Mouse (Mus musculus) G1E (cell line): ENCODE results near the gene H2-Q6.
"Not testable (repeated sequence)": the region's sequence is repeated elsewhere in the genome, so short reads cannot be mapped to it uniquely, and the experiment has no call there.

Source experiments
- CTCF ChIP-seq: IDR thresholded peaks from 2 replicates; pipeline ENCODE4 v1.5.1; 2012; ENCODE audit warnings: low read depth, low read length, inconsistent platforms, mixed read lengths
- GATA1 ChIP-seq: IDR thresholded peaks from 2 replicates; pipeline ENCODE4 v1.6.1; 2012; ENCODE audit warnings: borderline replicate concordance, low read length, inconsistent platforms, mixed read lengths
- TAL1 ChIP-seq: conservative IDR thresholded peaks from 2 replicates; pipeline ENCODE4 v1.6.1; 2012; ENCODE audit warnings: low read depth, low read length, inconsistent platforms, mixed read lengths

DNA sequence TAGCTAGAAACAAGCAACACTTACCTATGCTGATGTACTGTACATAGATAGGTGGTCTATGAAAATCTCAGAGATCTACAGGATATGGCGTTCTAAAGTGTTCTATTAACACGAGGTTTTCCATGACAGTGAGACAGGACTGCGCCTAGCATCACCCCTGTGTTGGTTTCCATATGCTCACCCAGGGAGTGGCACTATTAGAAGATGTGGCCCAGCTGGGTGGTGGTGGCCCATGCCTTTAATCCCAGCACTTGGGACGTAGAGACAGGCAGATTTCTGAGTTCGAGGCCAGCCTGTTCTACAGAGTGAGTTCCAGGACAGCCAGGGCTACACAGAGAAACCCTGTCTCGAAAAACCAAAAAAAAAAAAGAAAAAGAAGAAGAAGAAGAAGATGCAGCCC lies 6.0 kb downstream of the H2-Q6 start:
- TF ChIP-seq CTCF, GATA1, TAL1: not testable (repeated sequence)
